Mouse (Mus musculus): Measurements from ENCODE around the gene Nab2.

Gene Nab2

DNA sequence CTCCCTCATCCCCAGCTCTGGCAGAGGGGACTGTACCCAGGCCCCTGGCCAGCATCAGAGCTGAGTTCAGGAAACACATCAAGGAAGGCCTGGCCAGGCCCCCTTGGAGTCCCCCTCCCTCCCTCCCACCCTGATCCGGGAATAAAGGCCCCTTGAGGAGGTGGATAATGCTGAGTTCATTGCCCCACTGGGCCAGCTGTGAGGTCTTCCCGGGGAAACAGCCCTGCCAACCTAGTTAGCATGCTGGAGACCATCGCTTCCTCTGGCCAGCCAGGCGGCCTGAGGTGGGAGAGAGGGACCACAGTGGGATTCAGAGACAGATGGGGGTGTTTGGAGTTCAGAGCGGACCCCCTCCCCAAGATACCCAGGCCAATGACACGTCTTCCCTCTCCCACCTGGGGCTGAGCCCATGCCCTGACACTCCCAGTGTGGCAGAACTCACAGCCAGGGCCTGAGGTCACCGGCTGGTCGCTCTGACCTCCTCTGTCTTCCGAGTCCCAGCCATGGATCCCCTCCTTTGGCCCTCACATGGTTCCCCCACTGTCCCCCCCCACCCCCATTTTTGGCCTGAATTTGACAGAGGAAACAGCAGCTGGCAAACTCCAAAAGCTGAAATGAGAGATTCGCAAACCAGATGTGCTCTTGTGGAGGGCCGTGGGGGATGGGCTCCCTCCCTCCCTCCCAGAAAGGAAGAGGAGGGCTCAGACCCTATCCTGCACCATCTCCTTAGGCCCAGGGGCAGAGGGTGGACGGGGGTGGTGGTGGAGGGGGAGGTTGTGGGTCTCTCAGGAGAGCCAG is 53.9 kb downstream of the Nab2 start:
- no peak for DNase-seq

- DNase-seq: no peak
These were observed 56.1 kb downstream of the Nab2 start for GRCm38 (mm10) chr10:127612079-127612775.

Measured in thymus, adult 18-20 months (tissue).